13 mouse cellular contexts compared by ENCODE assay signal in the genomic region with DNA sequence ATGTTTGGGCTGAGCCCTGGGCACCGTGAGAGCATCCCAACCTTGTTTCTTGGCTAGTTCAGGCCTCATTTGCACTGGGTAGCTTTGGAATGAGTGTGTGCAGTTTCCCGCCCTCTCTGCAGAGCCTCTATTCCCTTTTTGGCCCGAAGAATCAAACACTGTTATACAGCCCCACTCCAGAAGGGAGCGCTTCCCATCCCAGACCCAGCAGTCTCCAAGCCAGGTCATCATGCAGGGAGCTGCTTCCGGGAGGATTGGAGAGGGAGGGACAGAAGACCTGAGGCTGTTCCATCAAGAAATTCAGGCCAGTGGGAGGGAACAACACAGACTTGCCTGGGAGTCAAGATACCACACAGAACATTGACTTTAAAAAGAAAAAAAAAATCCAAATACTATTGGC. TPM values are rescaled to one million over a fixed set of nuclear protein-coding genes. Genes with fewer than 3 reads are reported as not detected.
DNase-seq lines count a peak whose midpoint lies in the region; ATAC-seq and TF ChIP-seq lines count a peak whose summit lies in the region.
"Had no signal": no experiment of that assay in that cellular context is flagged by ENCODE, and none has a peak within 500 bp of the region (broad histone marks: within the 10 kb centered on the region; RNA-seq: fewer than 3 reads in every experiment).

No protein-coding gene starts in this region.

- peak; percentile 12; the same call in 1 of the 2 replicates for TF ChIP-seq CTCF in intestine, postnatal 0 days (IDR thresholded peaks at IDR 0.05; ENCODE audit: low read depth)

- H3K4me1 ChIP-seq in embryonic facial prominence, embryonic 14.5 days (ENCODE audit: control insufficient read depth, insufficient read depth, low read length) = no peaks in the 10 kb centered on the region
- peaks cover 18% of the 10 kb centered on the region for H3K4me1 ChIP-seq in embryonic facial prominence, embryonic 10.5 days
- H3K4me1 ChIP-seq in intestine, postnatal 0 days (replicated peaks; ENCODE audit: control insufficient read depth, insufficient read depth, low read length) = 0 out of 2 replicates have a peak, but pooled peaks cover 4% of the 10 kb centered on the region
- H3K4me1 ChIP-seq in intestine, embryonic 15.5 days (replicated peaks) = peaks cover 12% of the 10 kb centered on the region; the same call in 1 of the 2 replicates
- peaks cover 32% of the 10 kb centered on the region for H3K4me1 ChIP-seq in midbrain, embryonic 15.5 days

- no peak for ATAC-seq in embryonic facial prominence, embryonic 14.5 days (ENCODE audit: low read depth)
- no peak for ATAC-seq in intestine, postnatal 0 days
- no peak for ATAC-seq in intestine, embryonic 15.5 days
- ATAC-seq in midbrain, embryonic 15.5 days (replicated peaks) = no peak
- ATAC-seq: Patski had no signal

- H3K27me3 ChIP-seq in embryonic facial prominence, embryonic 14.5 days (replicated peaks; ENCODE audit: control insufficient read depth, insufficient read depth, low read length) = peaks cover 65% of the 10 kb centered on the region
- H3K27me3 ChIP-seq in embryonic facial prominence, embryonic 10.5 days (replicated peaks; ENCODE audit: low read depth, poor library complexity, severe bottlenecking) = peaks cover 61% of the 10 kb centered on the region
- peaks cover 34% of the 10 kb centered on the region for H3K27me3 ChIP-seq in intestine, postnatal 0 days (replicated peaks; ENCODE audit: control insufficient read depth, insufficient read depth, low read length)
- H3K27me3 ChIP-seq in intestine, embryonic 15.5 days (replicated peaks) = peaks cover 37% of the 10 kb centered on the region
- no peaks in the 10 kb centered on the region for H3K27me3 ChIP-seq in midbrain, embryonic 15.5 days (replicated peaks)

- 38% methylated on average over 5 of the region's 5 CpGs for WGBS in embryonic facial prominence, embryonic 14.5 days
- 54% methylated on average over 5 of the region's 5 CpGs for WGBS in embryonic facial prominence, embryonic 10.5 days
- WGBS in intestine, postnatal 0 days = 54% methylated on average over 5 of the region's 5 CpGs
- WGBS in intestine, embryonic 15.5 days = 56% methylated on average over 5 of the region's 5 CpGs
- WGBS in midbrain, embryonic 15.5 days = 57% methylated on average over 5 of the region's 5 CpGs

- H3K4me2 ChIP-seq in embryonic facial prominence, embryonic 14.5 days (ENCODE audit: low read depth, low read length) = 0 out of 2 replicates have a peak overlapping the region, but pooled peaks have one; percentile 3
- no peak overlapping the region for H3K4me2 ChIP-seq in intestine, postnatal 0 days (replicated peaks; ENCODE audit: low read depth)
- H3K4me2 ChIP-seq in intestine, embryonic 15.5 days (replicated peaks) = no peak overlapping the region
- peak overlapping the region; percentile 89 for H3K4me2 ChIP-seq in midbrain, embryonic 15.5 days
- H3K4me2 ChIP-seq: liver, embryonic 11.5 days; stomach, embryonic 15.5 days had no signal

- 0 out of 2 replicates have a peak, but pooled peaks cover 7% of the 10 kb centered on the region for H3K9me3 ChIP-seq in embryonic facial prominence, embryonic 14.5 days (ENCODE audit: control insufficient read depth, low read length)
- H3K9me3 ChIP-seq in embryonic facial prominence, embryonic 10.5 days = peaks cover 8% of the 10 kb centered on the region; the same call in 1 of the 2 replicates
- H3K9me3 ChIP-seq in intestine, postnatal 0 days (ENCODE audit: control insufficient read depth) = no peaks in the 10 kb centered on the region
- H3K9me3 ChIP-seq in intestine, embryonic 15.5 days = no peaks in the 10 kb centered on the region
- no peaks in the 10 kb centered on the region for H3K9me3 ChIP-seq in midbrain, embryonic 15.5 days
- H3K9me3 ChIP-seq: stomach, embryonic 15.5 days had no signal

- H3K9ac ChIP-seq in embryonic facial prominence, embryonic 14.5 days (ENCODE audit: low read depth, low read length) = no peak overlapping the region
- H3K9ac ChIP-seq in intestine, postnatal 0 days (ENCODE audit: low read depth, low read length) = no peak overlapping the region
- H3K9ac ChIP-seq in intestine, embryonic 15.5 days = no peak overlapping the region
- no peak overlapping the region; the same call in 1 of the 2 replicates for H3K9ac ChIP-seq in midbrain, embryonic 15.5 days
- H3K9ac ChIP-seq: stomach, embryonic 15.5 days had no signal

- H3K4me3 ChIP-seq in embryonic facial prominence, embryonic 14.5 days (ENCODE audit: low read depth, low read length) = no peak overlapping the region
- no peak overlapping the region for H3K4me3 ChIP-seq in embryonic facial prominence, embryonic 10.5 days
- H3K4me3 ChIP-seq in intestine, postnatal 0 days (ENCODE audit: low read depth, low read length) = no peak overlapping the region
- no peak overlapping the region for H3K4me3 ChIP-seq in intestine, embryonic 15.5 days (replicated peaks)
- H3K4me3 ChIP-seq in midbrain, embryonic 15.5 days = peak overlapping the region; percentile 73; the same call in 1 of the 2 replicates
- H3K4me3 ChIP-seq: erythroblast, embryonic 14.5 days; megakaryocyte, embryonic 14.5 days; stomach, embryonic 15.5 days had no signal

- DNase-seq in embryonic facial prominence, embryonic 14.5 days (ENCODE audit: low spot score) = no peak
- no peak for DNase-seq in embryonic facial prominence, embryonic 10.5 days (ENCODE audit: low spot score)
- peak; percentile 78 to 89 for DNase-seq in cerebellum, adult 18-20 months
- no peak for DNase-seq in liver
- no peak for DNase-seq in adrenal gland, postnatal 10 days

- no peaks in the 10 kb centered on the region for H3K36me3 ChIP-seq in embryonic facial prominence, embryonic 14.5 days (ENCODE audit: control insufficient read depth, insufficient read depth, low read length)
- no peaks in the 10 kb centered on the region for H3K36me3 ChIP-seq in embryonic facial prominence, embryonic 10.5 days (replicated peaks)
- H3K36me3 ChIP-seq in intestine, postnatal 0 days (ENCODE audit: control insufficient read depth, insufficient read depth) = no peaks in the 10 kb centered on the region
- H3K36me3 ChIP-seq in intestine, embryonic 15.5 days = no peaks in the 10 kb centered on the region
- peaks cover 4% of the 10 kb centered on the region; the same call in 1 of the 2 replicates for H3K36me3 ChIP-seq in midbrain, embryonic 15.5 days (replicated peaks)
- H3K36me3 ChIP-seq: stomach, embryonic 15.5 days had no signal

- no peak overlapping the region for H3K27ac ChIP-seq in embryonic facial prominence, embryonic 14.5 days (replicated peaks; ENCODE audit: low read depth, low read length)
- H3K27ac ChIP-seq in embryonic facial prominence, embryonic 10.5 days (replicated peaks) = no peak overlapping the region
- H3K27ac ChIP-seq in intestine, postnatal 0 days (ENCODE audit: low read depth, low read length) = no peak overlapping the region
- H3K27ac ChIP-seq in intestine, embryonic 15.5 days = no peak overlapping the region
- no peak overlapping the region for H3K27ac ChIP-seq in midbrain, embryonic 15.5 days
- H3K27ac ChIP-seq: stomach, embryonic 15.5 days had no signal

RNA-seq across cellular contexts. Expression of gene Cacna1a, which starts 29.6 kb away (rescaled TPM):
- polyA plus RNA-seq in embryonic facial prominence, embryonic 14.5 days (2014; fragmentation: Nextera tagmentation; extraction: Ambion mirVana) = 4.5 and 5.8 TPM in 2 replicates
- polyA plus RNA-seq in embryonic facial prominence, embryonic 10.5 days (2016; fragmentation: Nextera tagmentation; extraction: Ambion mirVana) = 4.4 and 5.5 TPM in 2 replicates
- polyA plus RNA-seq in intestine, postnatal 0 days (2015; fragmentation: Nextera tagmentation; extraction: Ambion mirVana) = 2.4 and 2.8 TPM in 2 replicates
- polyA plus RNA-seq in intestine, embryonic 15.5 days (2015; fragmentation: Nextera tagmentation; extraction: Ambion mirVana) = 3.3 and 4.5 TPM in 2 replicates
- polyA plus RNA-seq in midbrain, embryonic 15.5 days (2015; fragmentation: Nextera tagmentation; extraction: Ambion mirVana) = 20.5 and 24.8 TPM in 2 replicates
- 1 to 10 TPM; 5.3 to 9.5 TPM for total RNA-seq in adrenal gland, postnatal 10 days (2021)

Comparison
In these comparisons a context has a peak if more than half of its experiments do, and no peak if none do; other contexts are left out.
1. DNase-seq: peak in cerebellum, adult 18-20 months (2 of 2); none in embryonic facial prominence, embryonic 14.5 days (single experiment), embryonic facial prominence, embryonic 10.5 days (single experiment), liver (single experiment) and adrenal gland, postnatal 10 days (single experiment).
2. H3K4me2 ChIP-seq: peak in embryonic facial prominence, embryonic 14.5 days (single experiment) and midbrain, embryonic 15.5 days (single experiment); none in intestine, postnatal 0 days (single experiment) and intestine, embryonic 15.5 days (single experiment).